Mouse (Mus musculus) urinary bladder, postnatal 10 days (tissue): ENCODE data around the gene Isg20l2.
A peak's percentile ranks its signal among the peaks of the same experiment; 100 is the strongest.

Experiments used
- DNase-seq: peaks from one replicate; pipeline ENCODE4 v3.0.0; 2022; ENCODE audit warnings: low spot score

Gene Isg20l2

GRCm38 (mm10) chr3:87947811-87948199 is 17.7 kb downstream of the Isg20l2 start:
- no peak for DNase-seq

- no peak for DNase-seq
These were observed 18.5 kb downstream of the Isg20l2 start, which contains the start of gene Crabp2 for GRCm38 (mm10) chr3:87948378-87949265. TSS of gene Crabp2 (plus strand) at chr3:87948666.

GRCm38 (mm10) chr3:87949266-87949954 is 19.3 kb downstream of the Isg20l2 start:
- no peak for DNase-seq

GRCm38 (mm10) chr3:87949955-87950515 is 19.9 kb downstream of the Isg20l2 start:
- no peak for DNase-seq

GRCm38 (mm10) chr3:87951946-87952345 is 21.8 kb downstream of the Isg20l2 start:
- no peak for DNase-seq

DNA sequence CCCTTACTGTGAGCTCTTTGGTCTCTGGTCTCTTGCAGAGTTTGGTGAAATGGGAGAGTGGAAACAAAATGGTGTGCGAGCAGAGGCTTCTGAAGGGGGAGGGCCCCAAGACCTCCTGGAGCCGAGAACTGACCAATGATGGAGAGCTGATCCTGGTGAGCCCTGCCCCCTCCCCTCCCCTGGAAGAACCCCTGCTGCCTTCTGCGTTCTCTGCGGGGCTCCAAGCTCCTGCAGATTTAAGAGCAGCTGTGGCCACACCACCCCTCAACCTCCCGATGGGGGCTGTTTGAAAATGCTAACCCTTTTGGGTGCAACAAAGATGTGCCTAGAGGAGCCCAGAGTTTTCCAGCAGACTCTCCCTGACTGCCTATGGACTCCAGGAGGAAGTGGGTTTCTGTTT is 22.3 kb downstream of the Isg20l2 start:
- no peak for DNase-seq

- DNase-seq, result no peak
These were observed 27.9 kb downstream of the Isg20l2 start for GRCm38 (mm10) chr3:87958056-87958455.

- no peak for DNase-seq
These were observed 28.4 kb downstream of the Isg20l2 start for GRCm38 (mm10) chr3:87958476-87958875.

DNA sequence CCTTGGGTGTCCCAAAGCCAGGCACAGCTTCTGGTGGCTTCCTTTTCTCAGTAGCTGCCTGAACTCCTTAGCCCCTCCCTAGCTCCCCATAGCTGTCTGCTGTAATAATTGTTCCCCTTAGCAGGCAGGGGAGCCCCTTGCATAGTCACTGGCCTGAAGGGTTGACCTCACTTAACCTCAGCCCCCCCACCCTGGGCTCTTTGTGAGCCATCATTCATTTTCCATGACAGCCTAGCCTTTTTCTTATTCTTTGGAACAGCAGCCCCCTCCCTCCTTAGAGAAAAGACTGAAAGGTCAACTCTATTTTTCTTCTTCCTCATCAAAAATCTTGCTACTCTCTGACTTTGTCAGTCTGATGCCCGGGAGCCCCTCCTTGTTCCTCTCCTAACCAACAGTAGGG is 28.9 kb downstream of the Isg20l2 start:
- DNase-seq, result no peak

DNA sequence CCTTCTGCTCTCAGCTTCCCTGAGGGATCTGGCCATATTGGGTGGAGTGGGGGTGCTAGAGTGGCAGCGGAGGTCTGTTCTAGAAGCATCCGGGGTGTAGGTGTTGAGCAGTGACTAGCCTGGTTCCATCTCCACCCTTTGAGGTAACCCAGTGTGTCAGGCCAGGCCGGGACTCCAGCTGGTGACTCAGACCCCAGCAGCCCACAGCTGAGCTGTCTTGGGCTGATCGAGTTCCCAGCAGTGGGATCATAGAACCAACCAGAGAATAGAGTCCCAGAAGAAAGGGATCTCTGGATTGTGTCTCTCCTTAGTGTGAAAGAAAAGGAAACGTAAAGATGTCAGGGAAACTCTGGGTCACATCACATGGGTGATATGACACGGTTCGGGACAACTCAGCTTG is 29.3 kb downstream of the Isg20l2 start:
- no peak for DNase-seq

DNA sequence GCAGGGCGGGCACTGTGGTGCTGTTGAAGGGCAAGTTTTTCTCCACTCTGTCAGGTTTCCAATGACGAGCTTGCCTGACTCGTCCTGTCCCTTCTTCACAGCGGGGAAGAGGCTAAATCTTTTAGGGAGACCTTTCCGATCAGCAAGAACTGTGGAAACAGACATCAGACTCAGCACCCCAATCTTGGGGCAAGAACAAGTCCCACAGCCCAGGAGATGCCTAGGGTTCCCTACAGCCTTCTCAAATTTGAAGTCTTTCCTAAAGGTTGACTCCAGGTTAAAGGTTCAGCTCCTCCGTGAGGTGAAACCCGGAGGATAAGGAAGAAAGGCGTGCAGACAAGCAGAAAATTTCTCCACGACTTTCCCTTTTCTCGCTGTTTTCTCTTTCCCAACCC is 30.1 kb downstream of the Isg20l2 start:
- DNase-seq, result no peak

DNA sequence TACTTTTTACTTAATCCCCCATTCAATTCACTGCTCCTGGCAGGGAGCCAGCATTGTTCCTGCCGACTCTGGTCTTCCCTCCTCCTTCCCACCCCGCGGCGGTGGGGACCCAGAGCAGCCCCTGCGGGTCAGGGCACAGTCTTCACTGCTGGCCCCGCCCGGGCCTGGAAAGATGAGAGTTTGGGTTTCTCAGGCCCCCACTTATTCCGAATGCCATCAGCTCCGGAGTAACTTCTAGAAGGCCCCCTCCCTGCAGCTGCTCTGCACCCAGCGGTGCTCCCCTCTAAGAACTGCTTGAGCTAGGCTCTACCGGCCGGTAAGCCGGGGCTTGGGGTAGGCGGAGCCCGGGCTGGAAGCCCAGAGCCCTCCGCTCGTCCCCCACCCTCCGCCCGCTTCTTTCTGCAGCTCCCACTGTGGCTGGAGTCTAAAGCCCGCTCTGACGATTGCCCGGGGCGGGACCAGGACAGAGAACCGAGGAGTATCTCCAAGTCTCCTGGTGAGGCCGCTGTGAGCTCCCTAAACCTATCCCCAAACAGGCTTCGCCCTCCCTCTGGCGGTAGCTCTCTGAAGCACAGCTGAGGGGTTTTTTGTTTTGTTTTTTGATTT is 30.6 kb downstream of the Isg20l2 start:
- DNase-seq, result peak; percentile 53

- DNase-seq, result no peak
These were observed 40.2 kb downstream of the Isg20l2 start for GRCm38 (mm10) chr3:87970184-87970938.

DNA sequence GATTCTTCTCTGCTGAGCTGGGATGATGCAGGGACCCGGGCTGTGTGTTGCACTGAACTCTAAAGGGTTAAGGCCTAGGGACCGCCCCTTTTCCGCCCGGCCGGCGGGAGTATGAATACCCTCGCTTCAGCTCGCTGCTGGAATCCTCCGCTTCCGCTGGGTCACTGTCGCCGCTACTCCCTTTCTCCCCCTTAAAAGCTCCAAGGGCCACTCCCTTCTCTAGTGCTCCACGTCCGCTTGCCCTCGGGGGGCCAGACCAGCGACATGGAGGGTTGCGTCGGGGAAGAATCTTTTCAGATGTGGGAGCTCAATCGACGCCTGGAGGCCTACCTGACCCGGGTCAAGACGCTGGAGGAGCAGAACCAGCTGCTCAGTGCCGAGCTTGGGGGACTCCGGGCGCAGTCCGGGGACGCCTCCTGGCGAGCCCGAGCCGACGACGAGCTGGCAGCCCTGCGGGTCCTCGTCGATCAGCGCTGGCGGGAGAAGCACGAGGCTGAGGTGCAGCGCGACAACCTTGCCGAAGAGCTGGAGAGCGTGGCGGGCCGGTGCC is 40.9 kb downstream of the Isg20l2 start, which contains the start of gene Nes:
Gene Nes, plus strand, starts transcription at position 140 of the 550 bp plus-strand sequence.
- DNase-seq, result no peak

GRCm38 (mm10) chr3:87971489-87972202 is 41.5 kb downstream of the Isg20l2 start:
- DNase-seq, result no peak

DNA sequence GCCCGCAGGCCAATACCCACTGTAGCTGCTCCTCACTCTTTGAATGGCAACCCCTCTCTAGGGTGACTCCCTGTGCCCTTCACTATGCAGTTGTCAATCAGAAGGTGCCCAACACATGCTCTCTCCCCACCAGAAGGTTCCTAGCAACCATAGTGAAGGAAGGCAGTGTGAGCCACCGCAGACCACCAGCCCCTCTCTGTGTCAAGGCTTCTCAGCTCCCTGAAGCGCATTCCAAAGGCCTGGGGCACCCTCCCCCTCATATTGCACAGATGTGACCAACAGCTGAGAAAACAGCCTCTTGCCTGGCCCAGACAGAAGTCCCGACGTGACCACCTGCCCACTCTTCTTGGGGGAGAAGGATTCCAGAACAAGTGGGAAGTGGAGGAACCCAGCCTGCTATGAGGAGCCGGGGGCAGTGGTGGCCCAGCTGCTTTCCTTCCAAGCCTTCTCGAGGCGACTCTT is 42.1 kb downstream of the Isg20l2 start:
- no peak for DNase-seq

GRCm38 (mm10) chr3:87972776-87973175 is 42.7 kb downstream of the Isg20l2 start:
- DNase-seq, result no peak

- DNase-seq, result no peak
These were observed 43.7 kb downstream of the Isg20l2 start for GRCm38 (mm10) chr3:87973593-87974380.

DNA sequence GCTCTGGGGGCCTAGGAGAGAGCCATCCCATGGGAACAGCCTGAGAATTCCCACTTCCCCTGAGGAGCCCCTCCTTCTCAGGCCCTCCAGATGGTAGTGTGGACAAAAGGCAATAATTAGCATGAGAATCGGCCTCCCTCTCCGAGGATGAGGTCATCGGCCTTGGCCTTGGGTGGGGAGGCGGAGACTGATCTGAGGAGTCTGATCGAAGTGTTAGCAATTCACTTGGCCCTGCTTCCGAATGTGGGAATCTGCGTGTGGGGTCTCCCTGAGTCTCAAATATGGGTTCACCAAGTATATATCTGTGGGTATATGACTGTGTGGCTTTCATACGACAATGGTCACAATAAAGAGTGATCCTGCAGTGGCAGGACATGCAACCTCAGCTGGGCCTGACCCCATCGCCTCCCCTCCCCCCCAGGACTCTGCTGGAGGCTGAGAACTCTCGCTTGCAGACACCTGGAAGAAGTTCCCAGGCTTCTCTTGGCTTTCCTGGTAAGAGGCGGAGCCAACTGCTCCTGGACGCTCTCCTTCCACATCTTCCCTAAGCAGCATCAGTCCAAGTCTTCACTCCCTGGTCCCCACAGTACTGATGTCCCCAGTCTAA is 44.4 kb downstream of the Isg20l2 start:
- DNase-seq, result no peak
